10 mouse cellular contexts compared by ENCODE assay signal in genomic region chr5:128524377-128525280, GRCm38 (mm10).
DNase-seq lines count a peak whose midpoint lies in the region; ATAC-seq and TF ChIP-seq lines count a peak whose summit lies in the region.
"Had no signal": no experiment of that assay in that cellular context is flagged by ENCODE, and none has a peak within 500 bp of the region (broad histone marks: within the 10 kb centered on the region; RNA-seq: fewer than 3 reads in every experiment).

No protein-coding gene starts in this region.

- peak; percentile 55 to 59 for DNase-seq in cerebellum, postnatal 14 days
- no peak for DNase-seq in cerebellum, adult 9-11 months
- no peak for DNase-seq in lung, adult 18-20 months
- peak; percentile 58 for DNase-seq in hindbrain, postnatal 0 days (ENCODE audit: low spot score)
- no peak for DNase-seq in gastrocnemius, postnatal 10 days
- DNase-seq: liver, embryonic 13.5 days; thymus, adult 18-20 months had no signal

- no peak overlapping the region for H3K9ac ChIP-seq in lung, embryonic 16.5 days (ENCODE audit: low read length)
- H3K9ac ChIP-seq in hindbrain, postnatal 0 days (replicated peaks; ENCODE audit: low read length): no peak overlapping the region
- H3K9ac ChIP-seq in neural tube, embryonic 14.5 days (replicated peaks; ENCODE audit: low read depth, low read length): no peak overlapping the region
- H3K9ac ChIP-seq: liver, embryonic 13.5 days had no signal

- H3K4me3 ChIP-seq in lung, embryonic 16.5 days (ENCODE audit: low read length): no peak overlapping the region
- no peak overlapping the region for H3K4me3 ChIP-seq in hindbrain, postnatal 0 days (ENCODE audit: low read length)
- H3K4me3 ChIP-seq in neural tube, embryonic 14.5 days (ENCODE audit: low read depth, low read length): no peak overlapping the region
- H3K4me3 ChIP-seq: liver, embryonic 13.5 days had no signal

- no peak overlapping the region for H3K4me2 ChIP-seq in lung, embryonic 16.5 days (ENCODE audit: low read depth, low read length)
- H3K4me2 ChIP-seq in hindbrain, postnatal 0 days (ENCODE audit: low read depth, low read length): no peak overlapping the region
- no peak overlapping the region for H3K4me2 ChIP-seq in neural tube, embryonic 14.5 days (ENCODE audit: low read depth, low read length)
- H3K4me2 ChIP-seq: liver, embryonic 13.5 days had no signal

- TF ChIP-seq CTCF in hindbrain, postnatal 0 days (IDR thresholded peaks at IDR 0.05; ENCODE audit: low read depth): 0 out of 2 replicates have a peak, but pooled peaks have one; percentile 4

- 14% methylated on average over 26 of the region's 26 CpGs for WGBS in lung, embryonic 16.5 days
- 13% methylated on average over 26 of the region's 26 CpGs for WGBS in hindbrain, postnatal 0 days
- 4% methylated on average over 26 of the region's 26 CpGs for WGBS in neural tube, embryonic 14.5 days

- H3K4me1 ChIP-seq in lung, embryonic 16.5 days (replicated peaks; ENCODE audit: control insufficient read depth, insufficient read depth, low read length): peaks cover 3% of the 10 kb centered on the region; the same call in 1 of the 2 replicates
- peaks cover 10% of the 10 kb centered on the region; the same call in 1 of the 2 replicates for H3K4me1 ChIP-seq in hindbrain, postnatal 0 days (ENCODE audit: insufficient read depth, low read length)
- H3K4me1 ChIP-seq in neural tube, embryonic 14.5 days (ENCODE audit: control insufficient read depth, insufficient read depth, low read length): peaks cover 9% of the 10 kb centered on the region; the same call in 1 of the 2 replicates
- H3K4me1 ChIP-seq: liver, embryonic 13.5 days had no signal

- ATAC-seq in lung, embryonic 16.5 days (ENCODE audit: low read depth): peak; percentile 53; the same call in 1 of the 2 replicates
- ATAC-seq in hindbrain, postnatal 0 days: peak; percentile 44; the same call in 1 of the 2 replicates
- 0 out of 2 replicates have a peak, but pooled peaks have one; percentile 50 for ATAC-seq in neural tube, embryonic 14.5 days (ENCODE audit: low read depth)
- no peak for ATAC-seq in erythroid progenitor cell, adult 5-6 weeks (replicated peaks; ENCODE audit: low FRiP score, poor library complexity, severe bottlenecking)

- H3K36me3 ChIP-seq in lung, embryonic 16.5 days (ENCODE audit: control insufficient read depth, insufficient read depth, low read length): no peaks in the 10 kb centered on the region
- no peaks in the 10 kb centered on the region for H3K36me3 ChIP-seq in hindbrain, postnatal 0 days (ENCODE audit: insufficient read depth, low read length)
- no peaks in the 10 kb centered on the region for H3K36me3 ChIP-seq in neural tube, embryonic 14.5 days (ENCODE audit: control insufficient read depth, insufficient read depth, low read length)
- H3K36me3 ChIP-seq: liver, embryonic 13.5 days had no signal

- H3K9me3 ChIP-seq in lung, embryonic 16.5 days (ENCODE audit: control insufficient read depth, low read length): no peaks in the 10 kb centered on the region
- no peaks in the 10 kb centered on the region for H3K9me3 ChIP-seq in hindbrain, postnatal 0 days (ENCODE audit: low read length)
- no peaks in the 10 kb centered on the region for H3K9me3 ChIP-seq in neural tube, embryonic 14.5 days (ENCODE audit: control insufficient read depth, low read length)
- H3K9me3 ChIP-seq: liver, embryonic 13.5 days had no signal

- H3K27ac ChIP-seq in lung, embryonic 16.5 days (ENCODE audit: low read length): no peak overlapping the region
- no peak overlapping the region; the same call in 1 of the 2 replicates for H3K27ac ChIP-seq in hindbrain, postnatal 0 days
- H3K27ac ChIP-seq in neural tube, embryonic 14.5 days (ENCODE audit: low read depth, low read length): no peak overlapping the region
- H3K27ac ChIP-seq: liver, embryonic 13.5 days had no signal

- H3K27me3 ChIP-seq in lung, embryonic 16.5 days (ENCODE audit: control insufficient read depth, insufficient read depth, low read depth, low read length): no peaks in the 10 kb centered on the region
- H3K27me3 ChIP-seq in hindbrain, postnatal 0 days (ENCODE audit: insufficient read depth, low read length): no peaks in the 10 kb centered on the region
- H3K27me3 ChIP-seq in neural tube, embryonic 14.5 days (ENCODE audit: control insufficient read depth, insufficient read depth, low read length): no peaks in the 10 kb centered on the region
- H3K27me3 ChIP-seq: liver, embryonic 13.5 days had no signal

Comparison
In these comparisons a context has a peak if more than half of its experiments do, and no peak if none do; other contexts are left out.
1. DNase-seq: peak in cerebellum, postnatal 14 days (2 of 2) and hindbrain, postnatal 0 days (single experiment); none in cerebellum, adult 9-11 months (single experiment), lung, adult 18-20 months (0 of 2) and gastrocnemius, postnatal 10 days (single experiment).